Comparison of ENCODE assay signal across 8 mouse cellular contexts in genomic region chrX:20658891-20659406, GRCm38 (mm10). TPM values are rescaled to one million over a fixed set of nuclear protein-coding genes. Genes with fewer than 3 reads are reported as not detected.
DNase-seq lines count a peak whose midpoint lies in the region; ATAC-seq and TF ChIP-seq lines count a peak whose summit lies in the region.

No protein-coding gene starts in this region.

- no peaks in the 10 kb centered on the region for H3K9me3 ChIP-seq in heart, embryonic 10.5 days
- no peaks in the 10 kb centered on the region for H3K9me3 ChIP-seq in midbrain, embryonic 15.5 days

- WGBS in heart, adult 2 months = 11% methylated on average over 24 of the region's 24 CpGs
- WGBS in heart, embryonic 10.5 days = 18% methylated on average over 24 of the region's 24 CpGs
- WGBS in midbrain, embryonic 15.5 days = 17% methylated on average over 24 of the region's 24 CpGs

- no peak for ATAC-seq in midbrain, embryonic 15.5 days (replicated peaks)
- no peak for ATAC-seq in erythroid progenitor cell, adult 5-6 weeks (replicated peaks; ENCODE audit: low FRiP score, poor library complexity, severe bottlenecking)

- peak; percentile 6 to 37 for DNase-seq in heart, adult 2 months
- DNase-seq in heart, postnatal 25 days (ENCODE audit: low spot score) = no peak
- peak; percentile 34 for DNase-seq in ZHBTc4 (ENCODE audit: low read depth, low spot score)
- DNase-seq in heart, embryonic 10.5 days (ENCODE audit: low spot score) = no peak
- peak; percentile 6 for DNase-seq in kidney, postnatal 14 days
- DNase-seq in frontal cortex, postnatal 10 days (ENCODE audit: low spot score in 2 of 2) = no peak

- no peaks in the 10 kb centered on the region for H3K27me3 ChIP-seq in heart, adult 2 months (ENCODE audit: control insufficient read depth, insufficient read depth, low read length)
- H3K27me3 ChIP-seq in heart, embryonic 10.5 days (ENCODE audit: insufficient read depth, poor library complexity, severe bottlenecking) = no peaks in the 10 kb centered on the region
- H3K27me3 ChIP-seq in midbrain, embryonic 15.5 days (replicated peaks) = no peaks in the 10 kb centered on the region

- peak overlapping the region; percentile 68 for H3K9ac ChIP-seq in heart, adult 2 months (ENCODE audit: low read depth, low read length)
- H3K9ac ChIP-seq in midbrain, embryonic 15.5 days = 0 out of 2 replicates have a peak overlapping the region, but pooled peaks have one; percentile 9

- H3K4me1 ChIP-seq in heart, adult 2 months (ENCODE audit: control insufficient read depth, insufficient read depth, low read length) = no peaks in the 10 kb centered on the region
- H3K4me1 ChIP-seq in heart, embryonic 10.5 days = no peaks in the 10 kb centered on the region
- H3K4me1 ChIP-seq in midbrain, embryonic 15.5 days = peaks cover 5% of the 10 kb centered on the region; the same call in 1 of the 2 replicates

- H3K27ac ChIP-seq in heart, adult 2 months = peak overlapping the region; percentile 81
- peak overlapping the region; percentile 78 for H3K27ac ChIP-seq in heart, embryonic 10.5 days
- no peak overlapping the region for H3K27ac ChIP-seq in midbrain, embryonic 15.5 days

- H3K4me3 ChIP-seq in heart, adult 2 months = peak overlapping the region; percentile 45
- H3K4me3 ChIP-seq in heart, embryonic 10.5 days = peak overlapping the region; percentile 62
- H3K4me3 ChIP-seq in midbrain, embryonic 15.5 days = peak overlapping the region; percentile 49

- H3K36me3 ChIP-seq in heart, adult 2 months (ENCODE audit: control insufficient read depth, insufficient read depth, low read length) = peaks cover 1% of the 10 kb centered on the region
- H3K36me3 ChIP-seq in heart, embryonic 10.5 days = no peaks in the 10 kb centered on the region
- H3K36me3 ChIP-seq in midbrain, embryonic 15.5 days (replicated peaks) = no peaks in the 10 kb centered on the region

- intact Hi-C loops in heart, adult 2 months (cut with DNase I) = no loop called here
- intact Hi-C loops in heart, postnatal 25 days (cut with DNase I) = no loop called here

- peak overlapping the region; percentile 65 for H3K4me2 ChIP-seq in midbrain, embryonic 15.5 days

- TF ChIP-seq CTCF in heart, adult 2 months (IDR thresholded peaks at IDR 0.05) = no peak

- TF ChIP-seq POLR2A in heart, adult 2 months (IDR thresholded peaks at IDR 0.05; ENCODE audit: insufficient read depth, low read depth, low read length) = no peak

- H3K79me2 ChIP-seq in heart, adult 2 months (replicated peaks; ENCODE audit: control insufficient read depth, insufficient read depth, low read length) = no peaks in the 10 kb centered on the region

- no peak for TF ChIP-seq EP300 in heart, adult 2 months (IDR thresholded peaks at IDR 0.05; ENCODE audit: insufficient read depth, low read depth, low read length)

RNA-seq across cellular contexts. Expression of gene Uba1, which starts 0.8 kb away (rescaled TPM):
- 100 to 1,000 TPM; 206 to 211 TPM for total RNA-seq in heart, adult 2 months (2021)
- polyA plus RNA-seq in heart, adult 2 months (2012; rRNA removed) = 180 and 241 TPM in 2 replicates
- total RNA-seq in heart, postnatal 25 days (2021) = 100 to 1,000 TPM; 205 to 246 TPM
- 202 and 218 TPM in 2 replicates for polyA plus RNA-seq in heart, embryonic 10.5 days (2016; fragmentation: Nextera tagmentation; extraction: Ambion mirVana)
- 412 and 423 TPM in 2 replicates for polyA plus RNA-seq in midbrain, embryonic 15.5 days (2015; fragmentation: Nextera tagmentation; extraction: Ambion mirVana)
- 59.9 and 60.9 TPM in 2 replicates for total RNA-seq in erythroid progenitor cell, adult 5-6 weeks (2015; ENCODE audit: low replicate concordance)
- 62.3 and 63.2 TPM in 2 replicates for total RNA-seq in erythroid progenitor cell, adult 5-6 weeks (2017; ENCODE audit: low replicate concordance)

RNA-seq across cellular contexts. Expression of gene Cdk16, which starts 28.8 kb away (rescaled TPM):
- total RNA-seq in heart, adult 2 months (2021) = 100 to 1,000 TPM; 110 to 117 TPM
- polyA plus RNA-seq in heart, adult 2 months (2012; rRNA removed) = 190 and 269 TPM in 2 replicates
- 100 to 1,000 TPM; 133 to 152 TPM for total RNA-seq in heart, postnatal 25 days (2021)
- 121 and 130 TPM in 2 replicates for polyA plus RNA-seq in heart, embryonic 10.5 days (2016; fragmentation: Nextera tagmentation; extraction: Ambion mirVana)
- polyA plus RNA-seq in midbrain, embryonic 15.5 days (2015; fragmentation: Nextera tagmentation; extraction: Ambion mirVana) = 152 and 154 TPM in 2 replicates
- total RNA-seq in erythroid progenitor cell, adult 5-6 weeks (2015; ENCODE audit: low replicate concordance) = 112 and 120 TPM in 2 replicates
- total RNA-seq in erythroid progenitor cell, adult 5-6 weeks (2017; ENCODE audit: low replicate concordance) = 56.3 and 60.6 TPM in 2 replicates

RNA-seq across cellular contexts. Expression of gene Ndufb11, which starts 41.5 kb away (rescaled TPM):
- total RNA-seq in heart, adult 2 months (2021) = 100 to 1,000 TPM; 627 to 694 TPM
- polyA plus RNA-seq in heart, adult 2 months (2012; rRNA removed) = 486 and 615 TPM in 2 replicates
- total RNA-seq in heart, postnatal 25 days (2021) = 100 to 1,000 TPM; 677 to 733 TPM
- 238 and 280 TPM in 2 replicates for polyA plus RNA-seq in heart, embryonic 10.5 days (2016; fragmentation: Nextera tagmentation; extraction: Ambion mirVana)
- polyA plus RNA-seq in midbrain, embryonic 15.5 days (2015; fragmentation: Nextera tagmentation; extraction: Ambion mirVana) = 182 and 192 TPM in 2 replicates
- 87.2 and 95.9 TPM in 2 replicates for total RNA-seq in erythroid progenitor cell, adult 5-6 weeks (2015; ENCODE audit: low replicate concordance)
- total RNA-seq in erythroid progenitor cell, adult 5-6 weeks (2017; ENCODE audit: low replicate concordance) = 30.8 and 55.7 TPM in 2 replicates

RNA-seq across cellular contexts. Expression of gene Rbm10, which starts 41.6 kb away (rescaled TPM):
- total RNA-seq in heart, adult 2 months (2021) = 10 to 100 TPM; 18.9 to 19.3 TPM
- 22.3 and 31.5 TPM in 2 replicates for polyA plus RNA-seq in heart, adult 2 months (2012; rRNA removed)
- 10 to 100 TPM; 21.2 to 22.0 TPM for total RNA-seq in heart, postnatal 25 days (2021)
- polyA plus RNA-seq in heart, embryonic 10.5 days (2016; fragmentation: Nextera tagmentation; extraction: Ambion mirVana) = 57.6 and 68.5 TPM in 2 replicates
- polyA plus RNA-seq in midbrain, embryonic 15.5 days (2015; fragmentation: Nextera tagmentation; extraction: Ambion mirVana) = 64.3 and 64.9 TPM in 2 replicates
- 28.5 and 33.5 TPM in 2 replicates for total RNA-seq in erythroid progenitor cell, adult 5-6 weeks (2015; ENCODE audit: low replicate concordance)
- total RNA-seq in erythroid progenitor cell, adult 5-6 weeks (2017; ENCODE audit: low replicate concordance) = 38.0 and 51.6 TPM in 2 replicates

RNA-seq across cellular contexts. Expression of gene Usp11, which starts 44.8 kb away (rescaled TPM):
- 1 to 10 TPM; 5.3 to 7.0 TPM for total RNA-seq in heart, adult 2 months (2021)
- 5.9 and 10.8 TPM in 2 replicates for polyA plus RNA-seq in heart, adult 2 months (2012; rRNA removed)
- 1 to 10 TPM; 4.3 to 6.5 TPM for total RNA-seq in heart, postnatal 25 days (2021)
- 51.2 and 56.8 TPM in 2 replicates for polyA plus RNA-seq in heart, embryonic 10.5 days (2016; fragmentation: Nextera tagmentation; extraction: Ambion mirVana)
- 105 and 110 TPM in 2 replicates for polyA plus RNA-seq in midbrain, embryonic 15.5 days (2015; fragmentation: Nextera tagmentation; extraction: Ambion mirVana)
- total RNA-seq in erythroid progenitor cell, adult 5-6 weeks (2015; ENCODE audit: low replicate concordance) = 2.9 and 3.6 TPM in 2 replicates
- 0.64 and 6.4 TPM in 2 replicates for total RNA-seq in erythroid progenitor cell, adult 5-6 weeks (2017; ENCODE audit: low replicate concordance)

Comparison
In these comparisons a context has a peak if more than half of its experiments do, and no peak if none do; other contexts are left out.
1. DNase-seq: peak in heart, adult 2 months (2 of 2), ZHBTc4 (single experiment) and kidney, postnatal 14 days (single experiment); none in heart, postnatal 25 days (single experiment), heart, embryonic 10.5 days (single experiment) and frontal cortex, postnatal 10 days (0 of 2).
2. RNA of gene Ndufb11, which starts 41.5 kb away (total RNA-seq): 677 to 733 TPM in heart, postnatal 25 days and 627 to 694 TPM in heart, adult 2 months; 30.8 to 95.9 TPM in erythroid progenitor cell, adult 5-6 weeks; every median in the first group is over 4 times any median in the second.
3. Peak in every context shown above with its lines, with median percentiles within 50 percentile points of each other: H3K4me3 ChIP-seq.